Mouse (Mus musculus) neural tube, embryonic 11.5 days (tissue): Measurements from ENCODE around the gene Prkce. TPM values are rescaled to one million over a fixed set of nuclear protein-coding genes. Genes with fewer than 3 reads are reported as not detected.

Source experiments
- ATAC-seq: fragments of 200-750 bp; cut with Nextera tagmentation; 2 replicates; pipeline ENCODE4 v1.8.0; 2017; ENCODE audit warnings: moderate number of reproducible peaks, mild to moderate bottlenecking, moderate TSS enrichment, moderate library complexity; ENCODE audit not compliant: insufficient read depth, low FRiP score, low TSS enrichment
- DNase-seq: peaks from one replicate; pipeline ENCODE4 v3.0.0-alpha.2; 2015; ENCODE audit warnings: low spot score
- H3K27ac ChIP-seq: fragments of 300-500 bp; sonication (generic); 2 replicates; pipeline ENCODE4 v1.5.1; 2014; ENCODE audit warnings: low read depth, mild to moderate bottlenecking, low read length
- H3K27me3 ChIP-seq: fragments of 300-500 bp; sonication (generic); 2 replicates; pipeline ENCODE4 v1.6.1; 2014; ENCODE audit warnings: mild to moderate bottlenecking, low read length, mixed read lengths; ENCODE audit not compliant: control insufficient read depth, insufficient read depth
- H3K36me3 ChIP-seq: fragments of 300-500 bp; sonication (generic); 2 replicates; pipeline ENCODE4 v1.6.1; 2014; ENCODE audit warnings: mild to moderate bottlenecking, low read length, moderate library complexity, mixed read lengths; ENCODE audit not compliant: control insufficient read depth, insufficient read depth
- H3K4me1 ChIP-seq: fragments of 300-500 bp; sonication (generic); 2 replicates; pipeline ENCODE4 v1.6.1; 2014; ENCODE audit warnings: low read length, mixed read lengths; ENCODE audit not compliant: control insufficient read depth, insufficient read depth
- H3K4me2 ChIP-seq: fragments of 300-500 bp; sonication (generic); 2 replicates; pipeline ENCODE4 v1.6.1; 2014; ENCODE audit warnings: low read depth, mild to moderate bottlenecking, moderate library complexity
- H3K4me3 ChIP-seq: fragments of 300-500 bp; sonication (generic); 2 replicates; pipeline ENCODE4 v1.5.1; 2014; ENCODE audit warnings: low read depth, low read length
- H3K9ac ChIP-seq: fragments of 300-500 bp; sonication (generic); 2 replicates; pipeline ENCODE4 v1.6.1; 2014; ENCODE audit warnings: mild to moderate bottlenecking, low read length
- H3K9me3 ChIP-seq: fragments of 300-500 bp; sonication (generic); 2 replicates; pipeline ENCODE4 v1.6.1; 2016; ENCODE audit warnings: low read length; ENCODE audit not compliant: control insufficient read depth
- WGBS: fragments of 180-500 bp; shearing (Covaris S2); extraction: QIAGEN DNeasy Blood & Tissue Kit; methylation state at CpG from one replicate; pipeline ENCODE4 v1.1.7; 2014; 5-methylcytosine and 5-hydroxymethylcytosine counted together
- polyA plus RNA-seq: library from polyadenylated mRNA; unstranded; fragments of >200 nt; fragmentation: Nextera tagmentation; extraction: Ambion mirVana; gene quantifications from 2 replicates; pipeline ENCODE4 v1.2.1, GENCODE M21; 2014

Gene Prkce
- polyA plus RNA-seq, 1 experiment from 2014 or later: 13.3 TPM

DNA sequence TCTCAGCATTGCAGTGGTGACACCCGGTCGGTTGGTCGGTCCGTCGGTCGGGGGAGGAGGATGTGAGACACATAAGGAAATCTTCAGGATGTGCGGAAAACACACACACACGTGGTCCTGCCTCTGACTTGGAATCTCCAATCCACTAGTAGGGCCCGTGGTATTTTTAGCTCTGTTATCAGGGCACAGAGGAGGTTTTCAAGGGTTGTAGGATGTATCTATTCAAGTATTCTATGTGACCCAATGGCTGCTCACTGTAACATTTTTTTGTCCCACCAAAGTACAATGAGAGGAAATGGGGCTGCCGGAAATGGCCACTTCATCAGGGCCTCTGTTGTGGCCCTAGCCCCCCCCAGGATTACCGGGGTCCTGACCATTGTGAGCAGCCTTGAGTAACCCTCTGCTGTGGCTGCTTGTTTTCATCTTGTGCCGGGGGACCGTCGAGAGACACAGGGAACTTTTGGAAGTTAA is 135.3 kb downstream of the Prkce start:
- DNase-seq: no peak
- H3K27me3 ChIP-seq: no peaks in the 10 kb centered on the region
- H3K4me1 ChIP-seq: peaks cover 7% of the 10 kb centered on the region; the same call in 1 of the 2 replicates
- 89% methylated on average over 14 of the region's 14 CpGs for WGBS
- no peaks in the 10 kb centered on the region for H3K9me3 ChIP-seq
- no peaks in the 10 kb centered on the region for H3K36me3 ChIP-seq
- H3K9ac ChIP-seq: no peak overlapping the region
- no peak overlapping the region for H3K4me2 ChIP-seq
- H3K27ac ChIP-seq: 0 out of 2 replicates have a peak overlapping the region, but pooled peaks have one; percentile 7
- H3K4me3 ChIP-seq: no peak overlapping the region
- no peak for ATAC-seq

DNA sequence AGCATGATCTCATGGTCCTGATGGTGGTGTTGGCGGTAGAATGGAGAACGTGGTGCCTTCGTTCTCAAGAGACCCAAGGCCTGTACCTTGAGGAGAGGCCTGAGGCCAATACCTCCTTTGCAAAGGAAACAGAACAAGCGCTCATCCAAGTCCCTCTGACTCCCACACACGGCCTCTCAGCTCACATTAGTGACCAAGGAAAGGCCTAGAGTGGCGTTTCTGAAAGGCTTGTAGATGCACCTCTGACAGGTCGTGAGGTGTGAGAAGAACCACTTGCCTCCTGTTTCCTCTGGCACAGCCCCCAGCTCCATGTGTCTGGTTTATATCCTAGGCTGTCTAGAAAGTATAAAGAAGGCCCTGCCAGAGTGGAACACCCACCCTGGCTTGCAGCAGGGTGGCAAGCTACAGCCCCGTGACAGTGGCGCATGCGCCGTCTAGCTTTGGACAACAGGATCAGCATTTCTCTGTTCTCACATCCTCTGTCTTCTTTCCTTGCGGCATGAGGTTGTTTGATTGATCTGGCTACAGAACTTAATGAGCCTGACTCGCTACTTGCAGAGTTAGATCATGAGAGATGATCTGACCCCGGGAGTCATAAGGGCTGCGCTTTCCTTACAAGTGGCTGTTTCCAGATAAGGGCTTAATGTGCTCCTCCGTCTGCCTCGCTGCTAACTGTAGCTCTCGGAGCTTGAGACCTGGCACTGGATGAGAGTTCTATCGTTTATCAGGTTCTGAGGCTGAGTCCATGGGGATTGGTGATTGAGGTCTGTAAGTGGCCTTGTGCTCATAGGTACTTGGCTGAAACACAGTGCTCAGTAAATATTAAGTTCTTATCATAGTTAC is 136.0 kb downstream of the Prkce start:
- no peak overlapping the region for H3K4me3 ChIP-seq
- no peak overlapping the region for H3K9ac ChIP-seq
- 0 out of 2 replicates have a peak overlapping the region, but pooled peaks have one; percentile 7 for H3K27ac ChIP-seq
- no peaks in the 10 kb centered on the region for H3K9me3 ChIP-seq
- H3K27me3 ChIP-seq: no peaks in the 10 kb centered on the region
- no peak for ATAC-seq
- whole genome bisulfite sequencing: 84% methylated on average over 19 of the region's 19 CpGs
- H3K4me2 ChIP-seq: no peak overlapping the region
- H3K4me1 ChIP-seq: peaks cover 7% of the 10 kb centered on the region; the same call in 1 of the 2 replicates
- no peak for DNase-seq
- H3K36me3 ChIP-seq: no peaks in the 10 kb centered on the region

DNA sequence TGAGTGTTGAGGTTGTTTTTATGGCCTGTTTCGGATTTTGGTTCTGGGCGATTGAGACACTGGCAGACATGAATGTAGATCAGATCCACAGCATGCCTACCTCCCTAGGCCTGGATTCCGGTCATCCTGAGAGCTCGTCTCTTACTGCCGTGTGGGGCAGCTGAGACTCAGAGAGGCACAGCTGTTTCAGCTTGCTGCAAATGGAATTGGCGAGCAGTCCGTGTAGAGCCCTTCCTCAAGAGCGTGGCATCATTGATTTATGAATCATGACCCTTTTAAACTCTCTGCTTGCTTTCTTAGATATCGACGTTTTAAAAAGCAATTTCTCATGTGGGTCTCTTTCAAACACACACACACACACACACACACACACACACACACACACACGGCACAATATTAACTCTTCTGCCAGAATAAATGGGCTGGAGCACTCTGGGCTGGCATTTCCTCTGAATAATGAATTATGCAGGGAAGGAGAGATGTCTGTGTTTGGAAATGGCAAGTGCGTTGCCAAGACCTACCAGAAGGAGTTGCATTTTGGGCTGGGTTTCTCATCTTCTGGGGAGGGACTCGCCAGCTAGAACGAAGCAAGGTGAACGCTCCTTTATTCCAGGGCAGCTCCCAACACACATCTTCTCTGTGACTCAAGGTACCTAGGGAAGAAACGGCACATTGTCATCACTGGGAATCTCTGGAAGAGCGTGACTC is 137.5 kb downstream of the Prkce start:
- WGBS: 61% methylated on average over 17 of the region's 17 CpGs
- peak overlapping the region; percentile 67 for H3K27ac ChIP-seq

DNA sequence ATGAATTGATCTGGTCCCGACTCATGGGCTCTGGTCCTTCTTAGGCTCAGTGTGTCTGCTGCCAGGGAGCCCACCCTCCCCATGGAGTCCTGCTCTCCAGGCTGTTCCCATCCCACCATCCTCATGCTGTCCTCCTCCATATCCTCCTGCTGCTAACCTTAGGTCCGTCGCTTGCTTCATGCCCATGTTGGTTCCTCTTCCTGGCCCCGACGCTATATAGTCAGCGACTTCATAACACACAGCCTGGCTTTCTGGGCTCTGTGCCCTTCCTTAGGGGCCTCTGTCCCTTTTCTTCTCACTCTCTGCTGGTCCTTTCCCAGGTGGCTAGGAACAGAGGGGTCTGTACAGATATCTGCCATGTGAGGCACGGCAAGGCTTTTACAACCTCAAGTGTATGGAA is 138.6 kb downstream of the Prkce start:
- Histone ChIP-seq H3K27me3 (no peaks in the 10 kb centered on the region), H3K4me3 (no peak overlapping the region), H3K4me2 (no peak overlapping the region), H3K27ac (peak overlapping the region; percentile 54; the same call in 1 of the 2 replicates), H3K9ac (0 out of 2 replicates have a peak overlapping the region, but pooled peaks have one; percentile 5), H3K36me3 (no peaks in the 10 kb centered on the region), H3K4me1 (peaks cover 4% of the 10 kb centered on the region; the same call in 1 of the 2 replicates), H3K9me3 (no peaks in the 10 kb centered on the region)
- no peak for ATAC-seq
- WGBS: 86% methylated on average over 7 of the region's 7 CpGs
- no peak for DNase-seq

More for the DNA sequence above, 137.5 kb downstream of the Prkce start:
- Histone ChIP-seq H3K4me3 (no peak overlapping the region), H3K9me3 (no peaks in the 10 kb centered on the region), H3K9ac (no peak overlapping the region), H3K27me3 (no peaks in the 10 kb centered on the region), H3K36me3 (no peaks in the 10 kb centered on the region), H3K4me2 (no peak overlapping the region), H3K4me1 (peaks cover 7% of the 10 kb centered on the region; the same call in 1 of the 2 replicates)
- peak; percentile 40 for DNase-seq
- no peak for ATAC-seq

DNA sequence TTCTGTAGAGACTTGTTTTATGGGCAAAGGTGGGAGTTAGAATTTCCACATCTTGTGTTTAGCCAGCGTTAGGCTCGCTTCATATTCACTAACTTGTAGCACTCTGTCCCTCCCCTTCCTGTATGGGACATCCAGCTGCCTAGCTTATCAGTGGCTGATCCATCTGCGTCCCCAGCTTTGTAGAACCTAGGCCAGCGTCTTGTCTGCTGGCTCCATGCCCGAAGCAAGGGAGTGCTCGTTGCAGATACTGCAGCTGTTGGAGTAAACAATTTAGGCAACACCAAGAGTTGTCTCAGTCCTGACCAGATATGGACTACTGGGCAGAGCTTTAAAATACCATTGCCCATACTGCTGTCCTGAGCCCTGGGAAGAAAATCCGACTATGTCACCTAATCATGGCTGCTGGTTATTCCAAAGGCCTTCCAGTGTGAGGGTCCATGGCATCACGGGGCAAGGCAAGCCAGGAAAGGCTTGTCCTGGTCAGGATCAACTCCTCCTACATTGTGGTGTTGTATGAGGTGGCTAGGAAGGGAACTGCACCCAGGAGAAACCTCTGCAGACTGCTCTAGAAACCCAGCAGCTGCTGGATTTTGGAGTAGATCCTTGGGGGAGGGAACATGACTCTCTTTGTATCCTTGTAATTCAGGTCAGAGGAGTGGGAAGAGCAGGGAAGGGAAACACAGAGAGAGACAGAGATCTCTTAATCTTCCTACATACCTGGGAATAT is 146.0 kb downstream of the Prkce start:
- Histone ChIP-seq H3K27me3 (no peaks in the 10 kb centered on the region), H3K4me1 (no peaks in the 10 kb centered on the region), H3K27ac (no peak overlapping the region), H3K9me3 (no peaks in the 10 kb centered on the region), H3K36me3 (no peaks in the 10 kb centered on the region), H3K4me3 (no peak overlapping the region), H3K4me2 (no peak overlapping the region), H3K9ac (no peak overlapping the region)
- no peak for DNase-seq
- WGBS: 84% methylated on average over 8 of the region's 8 CpGs
- ATAC-seq: no peak

DNA sequence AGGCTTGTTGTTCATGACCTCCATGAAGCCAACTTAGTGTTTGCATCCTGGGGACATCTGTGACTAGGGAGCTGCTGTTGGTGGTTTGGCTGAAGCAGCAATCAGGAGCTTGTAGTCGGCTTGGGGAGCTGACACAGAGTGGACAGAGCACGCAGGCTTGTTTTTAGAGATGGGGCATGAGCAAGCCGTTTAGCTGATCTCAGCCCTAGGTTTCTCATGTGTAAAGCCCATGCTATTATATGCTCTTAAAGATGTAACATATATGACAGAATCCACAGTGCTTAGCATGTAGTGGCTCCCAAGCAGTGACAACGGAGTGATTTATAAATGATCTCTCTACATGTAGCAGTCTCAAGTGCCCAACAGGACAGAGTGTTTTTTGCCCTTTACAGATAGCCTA is 148.3 kb downstream of the Prkce start:
- Histone ChIP-seq H3K27ac (no peak overlapping the region), H3K4me2 (no peak overlapping the region), H3K4me1 (no peaks in the 10 kb centered on the region), H3K36me3 (no peaks in the 10 kb centered on the region), H3K9me3 (no peaks in the 10 kb centered on the region; the same call in 1 of the 2 replicates), H3K9ac (no peak overlapping the region), H3K27me3 (no peaks in the 10 kb centered on the region), H3K4me3 (no peak overlapping the region)
- WGBS: 90% methylated on average over 4 of the region's 4 CpGs
- DNase-seq (no peak), ATAC-seq (no peak)

DNA sequence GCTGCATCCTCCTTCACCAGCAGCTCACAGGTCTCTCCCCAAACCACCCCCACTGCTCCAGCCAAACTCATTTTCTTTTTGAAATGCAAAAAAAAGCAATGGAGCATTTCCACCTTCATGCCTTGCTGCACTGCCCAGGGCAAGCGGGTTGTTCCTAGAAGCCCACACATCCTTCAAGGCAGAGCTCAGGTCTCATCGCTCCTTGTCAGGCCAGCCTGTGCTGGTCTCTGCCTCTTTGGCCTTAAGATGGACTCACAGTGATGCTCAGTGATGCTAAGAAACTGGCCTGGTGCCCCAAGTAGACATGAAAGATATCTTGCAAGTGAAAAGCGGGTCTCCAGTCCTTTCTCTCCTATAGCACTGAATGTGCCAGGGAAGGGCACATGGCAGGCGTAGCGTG is 149.2 kb downstream of the Prkce start:
- no peak for ATAC-seq
- H3K27me3 ChIP-seq: no peaks in the 10 kb centered on the region
- H3K36me3 ChIP-seq: no peaks in the 10 kb centered on the region
- WGBS: 88% methylated on average over 5 of the region's 5 CpGs
- H3K9ac ChIP-seq: no peak overlapping the region
- H3K4me2 ChIP-seq: no peak overlapping the region
- no peaks in the 10 kb centered on the region; the same call in 1 of the 2 replicates for H3K9me3 ChIP-seq
- no peak overlapping the region for H3K4me3 ChIP-seq
- no peak overlapping the region for H3K27ac ChIP-seq
- no peak for DNase-seq
- H3K4me1 ChIP-seq: no peaks in the 10 kb centered on the region

DNA sequence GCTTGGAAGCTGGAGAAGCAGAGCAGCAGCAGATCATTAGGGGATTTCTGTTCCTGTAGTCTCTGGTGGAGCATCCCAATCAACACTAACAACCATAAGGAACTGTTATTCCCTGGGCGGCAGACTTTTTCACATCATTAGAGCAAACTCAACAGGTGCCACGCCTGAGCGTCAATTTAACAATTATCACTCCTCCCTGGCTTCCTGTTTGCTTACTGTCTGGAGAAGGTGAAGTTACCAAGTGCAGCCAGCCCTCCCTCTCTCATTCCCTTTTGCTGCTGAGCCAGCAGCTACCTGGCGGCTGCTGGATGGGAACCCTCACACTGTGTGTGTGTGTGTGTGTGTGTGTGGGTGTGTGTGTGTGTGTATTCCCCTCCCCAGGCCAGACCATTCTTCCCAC is 149.6 kb downstream of the Prkce start:
- ATAC-seq (no peak), DNase-seq (no peak)
- no peaks in the 10 kb centered on the region; the same call in 1 of the 2 replicates for H3K9me3 ChIP-seq
- no peak overlapping the region for H3K4me3 ChIP-seq
- H3K27ac ChIP-seq: no peak overlapping the region
- H3K27me3 ChIP-seq: no peaks in the 10 kb centered on the region
- H3K4me1 ChIP-seq: no peaks in the 10 kb centered on the region
- 70% methylated on average over 4 of the region's 4 CpGs for WGBS
- no peak overlapping the region for H3K4me2 ChIP-seq
- no peak overlapping the region for H3K9ac ChIP-seq
- H3K36me3 ChIP-seq: no peaks in the 10 kb centered on the region
